Mouse (Mus musculus): ENCODE measurements around the gene Unc79.

Gene Unc79

DNA sequence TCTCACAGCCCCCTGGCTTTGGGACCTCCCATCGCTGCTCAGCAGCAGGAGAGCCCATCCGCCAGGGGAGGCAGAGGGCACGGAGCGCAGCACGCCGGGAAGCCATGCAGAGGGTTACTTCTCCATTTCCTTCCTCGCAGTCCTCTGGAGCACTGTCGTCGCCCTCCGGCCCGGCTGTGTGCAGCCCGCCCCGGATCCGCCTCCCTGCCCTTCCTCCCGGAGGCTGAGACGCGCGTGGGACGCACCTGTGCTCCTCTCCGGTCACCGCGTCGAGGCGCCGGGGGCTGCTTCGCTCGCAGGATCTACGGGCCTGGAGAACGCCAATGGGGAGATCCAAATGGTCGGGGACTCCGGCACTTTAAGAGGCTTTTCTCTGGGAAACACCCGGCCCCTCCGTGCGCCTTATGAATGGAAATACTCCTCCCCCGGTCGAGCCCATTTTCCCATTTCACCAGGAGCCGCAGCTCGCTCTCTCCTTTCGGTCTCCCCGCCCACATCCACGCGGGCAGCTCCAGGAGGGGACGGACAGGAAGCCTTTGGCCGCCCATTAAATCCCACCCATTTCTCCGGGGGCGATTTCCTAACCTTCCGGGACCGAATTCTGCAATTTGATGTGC is at the start of gene Unc79:
TSS of gene Unc79 (plus strand) at position 82 of the 617 bp plus-strand sequence.
- DNase-seq: peak; percentile 88

DNA sequence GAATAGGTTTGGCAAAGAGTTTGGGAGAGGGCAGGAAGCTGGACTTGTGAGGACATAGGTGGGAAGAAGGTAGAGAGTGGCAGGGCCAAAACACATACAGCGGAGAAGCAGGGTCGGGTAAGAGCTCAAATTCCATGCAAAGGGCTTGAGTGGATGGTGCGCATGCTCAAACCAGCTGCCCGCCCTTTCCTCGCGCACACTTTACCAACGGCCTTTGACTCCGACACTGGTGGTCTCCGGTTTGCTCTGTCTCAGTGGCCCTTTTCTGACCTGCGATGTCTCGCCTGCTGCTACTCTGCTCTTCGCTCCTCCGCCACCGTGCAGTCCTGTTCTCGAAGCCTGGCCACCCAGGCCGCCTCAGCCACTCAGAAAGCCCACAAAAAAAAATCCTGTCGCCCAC is 49.6 kb upstream of the Unc79 start, which contains the start of gene Cox8c:
TSS of gene Cox8c (plus strand) at position 226 of the 400 bp plus-strand sequence.
- no peak for DNase-seq

- DNase-seq: peak; percentile 94
Measured at GRCm38 (mm10) chr12:102908191-102908590, 40.5 kb upstream of the Unc79 start.

GRCm38 (mm10) chr12:102916073-102916472 is 32.6 kb upstream of the Unc79 start:
- no peak for DNase-seq

- no peak for DNase-seq
Measured at GRCm38 (mm10) chr12:102929764-102930163, 18.9 kb upstream of the Unc79 start.

- no peak for DNase-seq
Measured at GRCm38 (mm10) chr12:102930335-102930734, 18.3 kb upstream of the Unc79 start.

- no peak for DNase-seq
Measured at GRCm38 (mm10) chr12:102930789-102931188, 17.9 kb upstream of the Unc79 start.

DNA sequence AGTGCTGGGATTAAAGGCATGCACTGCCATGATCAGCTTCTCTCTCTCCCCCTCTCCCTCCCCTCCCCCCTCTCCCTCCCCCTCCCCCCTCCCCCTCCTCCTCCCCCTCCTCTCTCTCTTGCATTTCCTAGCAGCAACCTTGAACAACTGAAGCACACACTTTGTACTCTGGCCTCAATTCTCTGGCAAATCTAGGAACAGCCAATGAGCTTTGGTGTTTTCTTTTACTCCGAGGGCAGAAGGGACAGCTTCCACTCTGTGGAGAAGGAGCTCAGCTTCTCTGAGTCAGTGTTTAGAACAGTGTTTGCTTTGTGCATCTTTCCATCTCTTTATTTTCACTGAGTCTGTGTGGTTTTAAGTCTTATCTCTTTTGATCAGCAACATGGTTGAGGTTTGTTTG is 12.8 kb upstream of the Unc79 start:
- no peak for DNase-seq

GRCm38 (mm10) chr12:102945571-102945970 is 3.1 kb upstream of the Unc79 start:
- DNase-seq: no peak

DNA sequence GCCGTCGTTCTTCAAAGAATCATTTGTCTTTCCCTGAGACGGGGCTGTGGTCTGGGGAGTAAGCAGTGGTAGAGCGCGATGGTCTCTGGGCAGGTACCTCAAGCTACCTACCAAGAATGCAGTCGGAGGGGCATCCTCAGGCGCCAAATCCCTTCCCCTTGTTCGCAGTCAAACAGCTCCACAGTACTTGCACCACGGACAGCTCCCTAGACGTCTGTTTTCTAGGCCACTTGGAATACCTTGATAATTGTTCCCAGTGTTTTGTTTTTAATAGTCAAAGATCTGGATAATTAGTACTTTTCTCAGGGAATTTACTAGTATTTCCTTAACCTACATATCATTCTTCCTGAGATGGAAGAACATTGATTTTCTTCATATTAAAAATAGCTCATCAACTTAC is 833 bp upstream of the Unc79 start:
- DNase-seq: peak; percentile 10

DNA sequence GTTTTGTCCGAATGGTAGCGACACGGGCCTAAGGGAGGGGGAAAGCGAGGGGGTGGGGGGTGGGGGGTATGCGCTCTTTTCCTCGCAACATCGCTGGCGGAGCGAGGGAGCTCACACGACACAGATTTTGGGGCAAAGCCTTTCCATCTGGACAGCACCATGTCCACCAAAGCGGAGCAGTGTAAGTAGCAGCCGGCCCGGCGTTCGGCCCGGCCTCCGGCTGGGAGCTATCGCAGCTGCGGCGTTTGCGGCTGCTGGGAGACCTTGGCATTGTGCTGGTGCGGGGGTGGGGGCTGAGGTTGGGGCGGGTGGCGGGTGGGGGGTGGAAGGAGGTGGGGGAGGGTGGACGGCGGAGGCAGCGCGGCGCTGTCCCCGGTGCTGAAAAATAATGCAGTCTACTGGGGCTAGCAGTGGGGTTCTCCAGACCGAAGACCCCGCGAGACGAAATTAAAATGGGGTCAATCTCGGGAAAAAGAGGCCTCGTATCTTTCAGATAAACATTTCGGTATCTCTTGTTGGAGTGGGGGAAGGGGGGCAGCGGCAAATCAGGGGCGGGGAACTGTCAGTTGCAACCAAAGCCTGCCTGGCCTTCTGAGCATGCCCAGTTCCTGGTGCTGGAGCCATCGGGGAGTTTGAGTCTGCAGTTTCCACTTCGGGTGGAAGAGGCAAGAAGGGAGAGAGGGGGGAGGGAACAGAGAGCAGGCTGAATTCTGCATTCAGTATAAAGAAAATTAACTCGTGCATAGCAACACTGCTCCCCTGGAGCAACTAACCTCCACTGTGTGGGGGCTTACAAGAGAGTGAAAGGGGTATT is 943 bp downstream of the Unc79 start:
- DNase-seq: peak; percentile 83

- no peak for DNase-seq
Measured at GRCm38 (mm10) chr12:102960051-102960775, 11.6 kb downstream of the Unc79 start.

DNA sequence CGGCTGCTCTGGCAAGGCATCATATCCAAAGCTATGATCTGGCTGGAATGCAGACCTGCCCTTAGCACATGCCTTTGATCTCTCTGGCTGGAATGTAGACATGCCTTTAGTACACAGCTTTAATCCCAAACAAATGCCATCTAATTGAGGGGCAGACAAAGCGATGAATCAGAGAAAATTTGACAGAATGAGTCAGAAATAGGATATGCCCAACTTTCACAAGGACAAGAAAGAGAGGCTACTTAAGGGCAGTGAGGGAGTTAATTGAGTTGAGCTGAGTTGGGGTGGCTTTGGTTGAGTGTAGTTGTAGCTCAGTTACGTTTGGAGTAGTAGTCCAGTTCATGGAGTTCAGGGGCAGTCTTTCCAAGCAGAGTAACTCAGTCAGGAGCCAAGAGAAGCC is 12.4 kb downstream of the Unc79 start:
- no peak for DNase-seq

- no peak for DNase-seq
Measured at GRCm38 (mm10) chr12:102964486-102964885, 15.8 kb downstream of the Unc79 start.

DNA sequence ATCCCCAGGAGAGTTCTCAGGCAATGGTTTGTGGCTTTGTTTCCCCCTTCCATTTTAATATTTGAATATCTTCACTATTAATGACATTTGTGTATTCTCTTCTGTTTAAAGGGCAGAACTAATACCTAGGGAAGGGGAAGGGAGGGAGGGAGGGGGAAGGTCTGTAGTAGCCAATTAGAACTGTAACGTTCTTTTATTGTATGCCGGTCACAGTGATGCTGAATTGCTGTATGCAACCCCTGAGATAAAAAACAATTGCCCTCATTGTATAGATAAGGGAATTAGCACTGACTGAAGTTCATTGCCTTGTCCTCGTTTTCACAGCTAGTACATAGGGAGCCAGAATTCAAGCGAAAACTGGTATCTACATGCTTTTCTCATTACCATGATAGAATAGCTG is 31.9 kb downstream of the Unc79 start:
- DNase-seq: no peak

- DNase-seq: no peak
Measured at GRCm38 (mm10) chr12:102981543-102981942, 32.9 kb downstream of the Unc79 start.

DNA sequence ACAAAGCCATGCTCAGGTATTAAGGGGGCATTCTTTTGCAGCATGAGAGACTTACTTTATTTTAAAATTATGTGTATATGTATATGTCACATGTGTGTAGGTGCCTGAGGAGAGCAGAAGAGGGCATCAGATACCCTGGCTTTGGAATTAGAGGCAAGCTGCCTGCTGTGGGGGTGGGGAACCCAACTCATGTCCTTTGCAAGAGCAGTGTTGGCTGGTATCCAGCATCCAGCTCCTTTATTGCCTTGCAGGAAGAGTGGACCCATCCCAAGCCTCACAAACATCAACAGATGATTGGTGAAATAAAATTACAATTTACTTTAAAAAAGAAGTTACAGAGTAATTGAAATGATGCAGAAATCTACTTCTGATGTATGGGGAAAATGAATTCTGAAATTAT is 36.7 kb downstream of the Unc79 start:
- no peak for DNase-seq

- DNase-seq: peak; percentile 38
Measured at GRCm38 (mm10) chr12:102987736-102988135, 39.1 kb downstream of the Unc79 start.

DNA sequence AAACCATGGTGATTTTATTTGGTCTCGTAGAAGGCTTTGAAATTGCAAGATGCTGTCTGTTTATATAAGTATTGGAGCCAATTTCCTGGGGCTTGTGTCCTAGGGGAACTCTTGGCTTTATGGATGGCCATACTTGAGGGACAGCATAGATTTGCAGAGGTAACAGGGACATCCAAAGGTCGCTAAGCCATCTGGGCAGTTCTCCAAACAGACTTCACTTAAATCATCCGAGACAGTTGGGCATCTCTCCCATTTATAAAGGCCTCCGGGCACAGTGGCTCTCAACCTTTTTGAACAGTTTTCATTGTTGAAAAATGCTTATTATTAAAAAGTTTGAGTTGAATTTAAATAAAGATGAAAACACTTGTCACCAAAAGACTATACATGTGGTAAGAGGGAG is 59.8 kb downstream of the Unc79 start:
- DNase-seq: peak; percentile 33

DNA sequence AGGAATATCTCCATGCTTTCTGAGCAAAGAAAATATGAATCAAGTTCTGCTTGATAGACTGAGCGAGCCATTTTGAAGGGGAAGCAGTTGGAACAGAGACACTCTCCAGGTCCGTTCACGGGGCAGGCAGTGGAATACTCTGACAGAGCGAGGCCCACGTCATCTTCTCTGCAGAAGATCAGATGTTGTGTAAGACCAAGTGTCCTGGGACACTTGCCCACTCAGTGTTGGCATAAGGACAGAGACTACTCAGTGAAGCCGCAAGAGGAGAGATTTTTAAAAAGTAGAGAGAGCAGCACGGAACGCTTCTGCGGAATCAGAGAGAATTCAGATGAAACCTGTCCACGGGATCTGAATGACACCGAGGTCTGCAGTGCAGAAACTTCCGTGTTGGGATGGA is 69.5 kb downstream of the Unc79 start:
- DNase-seq: peak; percentile 14

- no peak for DNase-seq
Measured at GRCm38 (mm10) chr12:103036692-103037091, 88.0 kb downstream of the Unc79 start.

- no peak for DNase-seq
Measured at GRCm38 (mm10) chr12:103039332-103039731, 90.7 kb downstream of the Unc79 start.

DNA sequence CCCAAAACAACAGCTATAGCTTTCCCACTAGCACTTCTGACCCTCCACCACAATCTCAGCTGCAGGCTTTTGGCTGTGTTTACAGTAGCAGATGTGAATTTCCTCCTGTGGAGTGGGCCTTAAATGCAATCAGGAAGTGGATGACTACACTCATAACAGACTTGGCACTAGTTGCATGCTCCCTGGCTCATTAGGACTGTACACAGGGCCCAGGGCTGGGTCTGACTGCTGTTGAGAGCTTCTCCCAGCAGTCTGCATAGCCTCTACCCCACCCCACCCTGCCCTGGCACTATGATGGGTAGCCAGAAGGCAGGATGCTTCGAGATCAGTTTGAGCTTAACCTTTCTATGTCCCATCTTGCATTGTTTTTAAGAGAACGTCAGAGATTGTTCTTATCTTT is 91.5 kb downstream of the Unc79 start:
- DNase-seq: no peak

DNA sequence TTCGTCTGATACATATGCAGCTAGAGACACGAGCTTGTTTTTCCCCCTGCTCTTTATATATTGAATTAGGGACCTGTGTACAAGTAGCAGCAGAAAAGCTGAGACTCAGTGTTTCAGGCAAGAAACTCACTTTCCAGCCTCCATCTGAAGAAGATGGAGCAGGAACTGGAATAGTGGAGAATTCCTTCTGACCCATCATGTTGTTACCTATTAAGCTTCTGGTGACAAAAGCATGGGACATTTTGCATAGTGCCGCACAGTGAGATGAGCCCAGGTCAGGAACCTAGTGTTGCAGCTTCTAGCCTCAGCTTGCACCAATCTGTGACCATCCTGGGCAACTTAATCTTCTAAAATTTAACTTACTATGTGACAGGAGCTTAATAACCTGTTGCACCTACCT is 92.7 kb downstream of the Unc79 start:
- DNase-seq: no peak

All from cerebellum, adult 9-11 months (tissue).